Mouse (Mus musculus) v-Abl transformed pro-B cells (cell line): ENCODE results near the gene Adora1.

ENCODE experiments used
- in situ Hi-C, 2 experiments: fragments of 400-800 bp; cut with MboI; formaldehyde crosslinking; loops; one replicate each; pipeline ENCODE4 v1.15.1; 2025; ENCODE audit not compliant: unreplicated experiment in 2 of 2

Gene Adora1

GRCm38 (mm10) chr1:134241298-134241697 lies 6.1 kb upstream of the Adora1 start:
- in situ Hi-C loops, result no loop called here

- in situ Hi-C loops, result no loop called here
These were observed 5.5 kb upstream of the Adora1 start for GRCm38 (mm10) chr1:134240701-134241100.

DNA sequence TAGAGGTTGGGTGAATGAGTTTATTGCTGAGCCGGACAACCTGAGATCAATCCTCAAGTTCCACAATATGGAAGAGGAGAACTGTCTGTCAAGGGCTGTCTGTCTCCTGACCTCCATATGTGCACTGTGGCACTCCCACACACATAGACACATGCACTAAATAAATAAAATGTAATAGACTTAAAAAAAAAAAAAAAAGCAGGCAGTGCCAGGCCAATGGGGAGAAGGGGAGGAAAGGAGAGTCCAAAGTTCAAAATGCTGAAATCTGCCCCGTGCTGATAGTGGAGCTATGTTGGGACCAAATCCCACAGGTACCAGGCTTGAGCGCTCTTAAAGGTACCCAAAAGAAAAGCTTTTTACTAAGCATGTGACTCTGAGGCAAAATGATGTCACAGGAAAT lies 2.2 kb upstream of the Adora1 start:
- in situ Hi-C loops, result no loop called here

DNA sequence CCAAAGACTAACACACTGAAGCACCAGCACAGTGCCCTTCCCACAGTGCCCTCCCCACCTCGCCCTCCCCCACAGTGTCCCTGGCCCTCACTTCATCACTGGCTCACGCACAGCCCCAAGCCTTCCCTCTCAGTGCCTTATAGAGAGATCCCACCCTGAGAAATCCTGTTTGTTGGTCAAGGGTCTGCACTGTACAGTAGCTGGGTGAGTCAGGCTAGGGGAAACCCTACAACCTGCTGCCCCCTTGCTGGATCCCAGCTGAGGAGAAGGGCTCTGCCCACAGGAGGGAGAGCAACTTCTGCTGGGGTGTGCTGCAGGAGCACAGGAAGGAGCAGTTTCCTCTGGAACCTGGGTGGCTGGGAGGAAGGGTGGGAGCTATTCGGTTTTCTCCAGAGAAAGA lies 911 bp upstream of the Adora1 start:
- in situ Hi-C loops, result no loop called here

GRCm38 (mm10) chr1:134234455-134235390 lies 508 bp downstream of the Adora1 start:
- in situ Hi-C loops, result no loop called here

DNA sequence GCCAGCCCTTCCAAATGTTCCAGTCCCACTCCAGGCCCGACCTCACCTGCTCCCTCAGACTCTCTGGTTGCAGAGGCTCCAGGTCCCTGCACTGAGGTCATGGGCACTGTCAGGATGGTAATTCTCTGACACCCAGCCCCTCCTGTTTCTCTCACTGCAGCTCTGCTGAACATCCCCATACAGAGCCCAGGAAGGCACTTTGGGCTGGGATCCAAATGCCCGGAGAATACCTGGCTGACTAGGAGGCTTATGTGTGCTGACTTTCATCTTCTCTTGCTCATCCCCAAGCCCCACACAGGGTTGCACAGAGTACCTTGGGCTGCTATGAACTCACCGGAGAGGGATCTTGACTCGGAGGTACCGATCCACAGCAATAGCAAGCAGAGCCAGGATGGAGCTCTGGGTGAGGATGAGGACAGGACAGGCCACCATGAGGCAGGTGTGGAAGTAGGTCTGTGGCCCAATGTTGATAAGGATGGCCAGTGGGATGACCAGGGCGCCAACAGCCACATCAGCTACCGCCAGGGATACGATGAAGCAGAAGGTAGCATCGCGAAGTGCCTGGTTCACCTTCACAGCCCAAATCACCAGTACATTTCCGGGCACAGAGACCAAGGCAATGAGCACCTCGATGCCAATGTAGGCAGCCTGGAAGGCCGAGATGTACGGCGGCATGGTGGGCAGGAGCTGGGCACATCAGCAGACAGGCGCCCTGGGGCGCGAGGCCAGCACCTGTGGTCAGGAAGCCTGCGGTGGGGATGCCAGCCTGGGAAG lies 1.4 kb downstream of the Adora1 start:
- in situ Hi-C loops, result no loop called here

DNA sequence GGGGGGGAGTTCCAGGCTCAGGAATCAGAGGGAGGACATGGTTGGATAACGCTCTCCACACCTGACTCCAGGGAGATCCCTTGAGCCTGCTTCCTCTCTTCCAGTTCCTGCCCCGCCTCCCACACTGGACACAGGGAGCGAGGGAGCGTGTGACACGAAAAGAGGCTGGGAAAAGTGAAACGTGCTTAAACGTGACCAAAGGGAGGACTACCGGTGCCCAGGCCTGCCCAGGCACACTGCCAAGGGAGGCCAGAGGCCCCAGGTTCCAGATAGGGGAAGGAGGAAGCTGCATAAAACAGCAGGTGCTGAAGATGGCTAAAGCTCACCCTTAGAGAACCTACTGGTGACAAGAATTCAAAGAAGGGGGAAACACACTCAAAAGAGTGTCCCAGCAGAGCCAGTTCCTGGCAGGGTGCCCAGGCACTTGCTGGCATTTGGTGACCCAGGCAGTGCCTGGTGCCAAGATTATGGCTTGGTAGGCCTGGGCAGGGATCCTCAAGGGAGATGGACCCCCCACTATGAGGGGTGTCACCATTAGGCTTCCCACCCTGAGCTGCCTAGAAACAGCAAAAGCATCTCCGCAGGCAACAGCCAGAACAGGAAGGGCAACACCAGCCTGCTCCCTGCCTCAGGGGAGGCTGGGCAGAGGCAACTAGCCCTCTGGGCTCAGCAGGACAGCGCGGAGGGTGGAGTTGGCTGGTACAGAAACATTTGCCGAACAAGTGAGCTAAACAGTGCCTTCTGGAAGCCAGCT lies 2.3 kb downstream of the Adora1 start:
- in situ Hi-C loops, result no loop called here

- in situ Hi-C loops, result no loop called here
These were observed 2.9 kb downstream of the Adora1 start for GRCm38 (mm10) chr1:134232326-134232725.

DNA sequence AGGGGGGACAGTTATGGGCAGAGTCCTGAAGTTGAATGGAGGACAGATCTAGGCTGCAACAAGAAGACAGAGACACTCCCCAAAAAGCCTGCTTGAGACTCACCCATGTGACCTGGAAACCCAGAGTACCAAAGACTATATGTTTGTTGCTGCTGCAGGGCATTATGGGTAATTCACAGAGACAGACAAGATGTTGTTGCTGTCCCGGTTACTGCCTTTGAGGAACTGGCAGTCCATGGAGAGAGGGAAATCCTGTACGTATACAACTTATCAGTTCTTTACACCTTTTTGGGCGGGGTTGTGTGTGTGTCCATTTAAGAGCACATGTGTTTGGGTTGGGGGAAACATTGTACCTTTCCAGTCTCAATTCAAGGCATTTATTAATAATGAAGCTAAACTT lies 3.5 kb downstream of the Adora1 start:
- in situ Hi-C loops, result no loop called here

- in situ Hi-C loops, result no loop called here
These were observed 4.0 kb downstream of the Adora1 start for GRCm38 (mm10) chr1:134231270-134231669.

DNA sequence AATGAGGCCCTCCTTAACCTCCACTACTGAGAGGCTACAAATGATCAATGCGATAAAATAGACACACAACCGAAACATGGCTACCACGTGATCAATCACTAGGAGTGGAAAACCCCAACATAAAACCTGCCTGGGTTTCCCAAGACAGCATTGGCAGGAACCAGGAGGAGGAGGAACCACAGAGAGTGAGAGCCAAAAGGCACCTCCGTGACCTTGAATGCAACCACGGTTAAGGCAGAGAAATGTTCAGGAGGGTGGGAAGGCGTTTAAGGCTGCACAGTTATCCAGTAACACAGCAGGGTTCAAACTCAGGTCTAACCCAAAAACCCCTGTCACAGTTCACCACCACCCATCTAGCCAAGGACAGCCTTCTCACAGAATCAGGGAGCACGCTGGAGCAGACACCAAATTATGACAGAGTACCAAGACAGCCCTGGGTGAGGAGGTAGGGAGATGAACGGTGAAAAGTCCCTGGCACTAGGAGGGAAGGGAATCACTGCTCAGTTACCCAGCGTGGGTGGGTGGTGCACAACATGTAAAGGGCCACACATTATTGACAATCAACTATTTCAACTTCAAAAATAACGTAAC lies 4.5 kb downstream of the Adora1 start:
- in situ Hi-C loops, result no loop called here

GRCm38 (mm10) chr1:134229806-134230575 lies 5.2 kb downstream of the Adora1 start:
- in situ Hi-C loops, result no loop called here

DNA sequence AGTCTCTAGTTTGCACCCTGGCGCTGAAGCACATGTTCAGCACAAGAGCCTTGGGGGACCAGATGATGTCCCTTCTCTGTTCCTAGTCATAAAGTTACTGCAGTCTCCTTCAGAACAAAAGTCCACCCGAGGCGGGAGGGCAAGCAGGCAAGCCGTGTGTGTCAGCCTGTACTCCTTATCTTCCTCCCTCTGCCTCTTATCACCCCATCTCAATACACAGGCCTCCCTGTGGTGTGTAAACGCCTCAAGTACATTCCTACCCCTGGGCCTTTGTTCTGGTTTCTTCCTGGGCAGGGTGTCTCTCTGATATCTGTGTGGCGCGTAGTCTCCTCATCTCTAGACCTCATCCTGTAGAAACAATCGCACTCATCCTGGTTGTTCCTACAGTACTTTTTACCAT lies 8.5 kb downstream of the Adora1 start:
- in situ Hi-C loops, result no loop called here

GRCm38 (mm10) chr1:134225375-134225774 lies 9.9 kb downstream of the Adora1 start:
- in situ Hi-C loops, result no loop called here

DNA sequence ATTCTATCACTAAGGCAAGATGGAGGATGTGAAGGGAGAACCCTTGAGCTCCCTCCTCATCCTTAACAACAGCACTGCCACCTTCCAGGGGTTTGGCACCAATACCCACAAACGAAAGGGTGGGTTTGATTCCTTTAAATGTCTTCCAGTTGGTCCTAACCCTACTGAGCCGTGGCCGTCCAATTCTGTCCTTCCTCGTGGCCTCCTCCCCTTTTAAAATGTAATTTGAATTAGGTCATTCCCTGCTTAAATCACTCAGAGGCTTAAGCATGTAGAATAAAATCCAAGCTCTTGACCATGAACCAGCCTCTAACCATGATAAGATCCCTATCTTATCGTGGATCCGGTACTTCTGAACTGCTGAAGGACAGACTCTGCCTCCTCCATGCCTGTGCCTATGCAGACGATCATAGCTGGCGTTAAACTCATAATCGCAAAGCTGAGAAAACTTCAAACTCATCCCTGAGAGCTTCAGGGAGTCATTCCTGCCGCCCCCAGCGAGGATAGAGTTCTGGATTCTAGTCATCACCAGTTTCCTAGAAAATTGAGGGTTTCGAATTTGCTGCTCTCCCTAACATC lies 10.5 kb downstream of the Adora1 start:
- in situ Hi-C loops, result no loop called here

DNA sequence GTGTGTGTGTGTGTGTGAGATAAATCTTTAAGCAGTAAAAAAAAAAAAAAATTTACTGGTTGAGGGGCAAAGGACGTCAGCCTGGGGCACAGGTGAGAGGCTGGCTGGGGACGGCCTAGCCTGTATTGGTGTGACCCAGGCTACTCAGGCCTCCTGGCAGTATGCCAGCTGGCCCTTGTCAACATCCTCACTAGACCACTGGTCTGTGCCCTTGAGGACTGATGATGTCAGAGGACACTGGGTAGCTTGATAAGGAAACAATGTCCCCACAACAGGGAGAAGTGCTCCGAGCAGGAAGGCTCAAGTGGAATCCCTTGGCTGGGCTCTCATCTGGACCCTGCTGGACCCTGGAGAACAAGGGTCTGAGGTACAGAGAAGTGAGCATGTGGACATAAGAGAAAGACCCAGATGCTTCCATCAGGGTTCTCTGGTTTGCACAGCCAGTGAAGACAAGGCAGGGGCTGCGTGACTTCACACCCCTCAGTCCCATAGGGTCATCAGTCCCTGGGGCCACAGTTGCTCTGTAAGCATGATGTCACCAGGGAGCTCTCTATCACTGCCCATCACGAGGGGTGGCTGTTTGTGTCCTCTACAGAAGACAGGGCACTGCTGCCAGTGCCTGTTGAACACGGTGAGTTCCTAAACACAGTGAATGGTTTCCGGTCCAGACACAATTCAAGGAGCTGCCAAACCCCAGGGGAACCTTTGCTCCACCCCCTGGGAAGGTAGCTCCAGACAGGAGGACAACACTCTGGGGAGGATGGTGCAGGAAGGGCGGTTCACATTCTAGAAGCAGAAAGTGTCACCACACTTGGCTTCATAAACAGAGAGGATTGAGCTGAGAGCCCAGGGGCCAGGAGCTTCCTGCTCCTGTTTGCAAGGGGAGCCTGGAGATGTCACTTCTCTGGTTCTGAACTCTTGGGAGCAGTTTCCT lies 12.8 kb downstream of the Adora1 start:
- in situ Hi-C loops, result no loop called here

DNA sequence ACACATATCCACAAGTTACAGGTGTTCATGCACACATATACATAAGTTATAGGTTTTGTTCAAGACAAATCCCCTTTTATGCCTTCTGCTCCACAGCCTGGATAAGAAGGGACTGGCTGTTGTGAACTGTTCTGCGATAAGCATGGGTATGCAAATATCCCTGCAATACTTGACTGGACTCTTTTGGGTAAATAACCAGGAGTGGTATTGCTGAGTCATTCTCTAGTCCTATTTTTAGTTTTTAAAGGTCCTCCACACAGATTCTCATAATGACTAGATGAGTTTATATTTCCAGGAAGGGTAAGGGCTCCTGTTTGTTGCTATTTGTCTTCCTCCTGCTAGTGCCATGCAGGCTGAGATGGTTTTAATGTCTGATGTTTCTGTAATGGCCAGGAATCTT lies 14.1 kb downstream of the Adora1 start:
- in situ Hi-C loops, result no loop called here

DNA sequence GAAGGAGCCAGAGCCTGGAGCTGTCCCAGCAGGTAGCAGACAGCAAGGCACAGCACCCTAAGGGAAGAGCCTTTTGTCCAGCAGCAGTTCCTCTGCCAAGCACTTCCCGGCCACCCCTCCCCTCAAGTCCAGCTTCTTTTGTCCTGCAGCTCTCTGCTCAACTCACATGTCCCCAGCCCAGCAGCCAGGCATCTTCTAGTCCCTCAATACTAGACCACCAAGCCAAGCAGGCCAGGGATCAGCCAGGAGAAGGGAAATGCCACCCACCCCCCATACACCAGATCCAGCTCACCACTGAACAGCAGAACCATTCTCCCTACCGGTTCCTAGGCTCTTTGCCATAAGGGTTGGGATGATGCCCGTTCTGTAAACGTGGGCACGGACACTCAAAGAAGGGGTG lies 15.6 kb downstream of the Adora1 start:
- in situ Hi-C loops, result no loop called here

- in situ Hi-C loops, result no loop called here
These were observed 17.3 kb downstream of the Adora1 start for GRCm38 (mm10) chr1:134217942-134218341.
